Comparison of ENCODE assay signal across 7 mouse cellular contexts in the genomic region with DNA sequence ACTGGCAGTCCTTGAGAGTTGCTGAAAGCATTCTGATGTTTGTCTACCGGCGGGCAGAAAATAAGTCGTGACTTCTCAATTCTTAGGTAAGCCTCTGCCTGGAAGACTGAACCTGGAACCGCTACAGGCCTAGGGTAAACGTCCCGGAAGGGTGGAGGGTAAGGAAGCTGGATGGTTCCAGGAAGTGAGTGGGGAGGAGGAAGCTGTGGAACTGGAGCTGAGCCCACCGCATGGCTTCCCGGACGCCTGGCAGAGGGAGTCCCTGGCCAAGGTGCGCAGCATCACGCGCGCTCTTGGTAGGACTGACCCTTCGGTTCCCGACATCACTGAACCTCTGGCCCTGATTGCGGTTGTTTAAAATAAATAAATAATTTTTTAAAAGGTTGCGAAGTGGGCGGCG. TPM values are rescaled to one million over a fixed set of nuclear protein-coding genes. Genes with fewer than 3 reads are reported as not detected.
DNase-seq lines count a peak whose midpoint lies in the region; ATAC-seq lines count a peak whose summit lies in the region.

No protein-coding gene starts in this region.

- peak overlapping the region; percentile 85 for H3K4me2 ChIP-seq in forebrain, embryonic 16.5 days (ENCODE audit: low read length)
- peak overlapping the region; percentile 85 for H3K4me2 ChIP-seq in midbrain, embryonic 12.5 days (replicated peaks)

- no peak for ATAC-seq in forebrain, embryonic 16.5 days
- ATAC-seq in hematopoietic stem cell, adult 5-6 weeks (replicated peaks in 1 of 2; ENCODE audit: insufficient read depth in 1 of 2, low FRiP score in 2 of 2, low TSS enrichment in 1 of 2, low read depth in 1 of 2, poor library complexity in 2 of 2, severe bottlenecking in 2 of 2) = peak; percentile 17 to 45; a peak in 2 of 4 replicates
- no peak for ATAC-seq in midbrain, embryonic 12.5 days (ENCODE audit: low FRiP score, low read depth)
- ATAC-seq in megakaryocyte-erythroid progenitor cell, adult 5-6 weeks (replicated peaks; ENCODE audit: low FRiP score, low TSS enrichment, poor library complexity, severe bottlenecking) = no peak

- 8% methylated on average over 19 of the region's 19 CpGs for WGBS in forebrain, embryonic 16.5 days
- 4% methylated on average over 19 of the region's 19 CpGs for WGBS in midbrain, embryonic 12.5 days

- H3K36me3 ChIP-seq in forebrain, embryonic 16.5 days (ENCODE audit: control insufficient read depth, insufficient read depth) = no peaks in the 10 kb centered on the region
- no peaks in the 10 kb centered on the region for H3K36me3 ChIP-seq in midbrain, embryonic 12.5 days

- H3K27me3 ChIP-seq in forebrain, embryonic 16.5 days (replicated peaks; ENCODE audit: control insufficient read depth, insufficient read depth, low read length) = peaks cover 4% of the 10 kb centered on the region; the same call in 1 of the 2 replicates
- peaks cover 29% of the 10 kb centered on the region for H3K27me3 ChIP-seq in midbrain, embryonic 12.5 days

- H3K9ac ChIP-seq in forebrain, embryonic 16.5 days (replicated peaks; ENCODE audit: low read depth, low read length) = no peak overlapping the region
- no peak overlapping the region; the same call in 1 of the 2 replicates for H3K9ac ChIP-seq in midbrain, embryonic 12.5 days (replicated peaks)

- H3K4me3 ChIP-seq in forebrain, embryonic 16.5 days (replicated peaks; ENCODE audit: low read length) = peak overlapping the region; percentile 59
- H3K4me3 ChIP-seq in midbrain, embryonic 12.5 days = peak overlapping the region; percentile 62

- no peak overlapping the region for H3K27ac ChIP-seq in forebrain, embryonic 16.5 days (ENCODE audit: low read length)
- no peak overlapping the region for H3K27ac ChIP-seq in midbrain, embryonic 12.5 days (replicated peaks)

- H3K9me3 ChIP-seq in forebrain, embryonic 16.5 days (ENCODE audit: control insufficient read depth, low read length) = no peaks in the 10 kb centered on the region
- H3K9me3 ChIP-seq in midbrain, embryonic 12.5 days = no peaks in the 10 kb centered on the region

- intact Hi-C loops in left cerebral cortex, postnatal 36 days (cut with DNase I) = loop anchor here (2.0 to 5.0 kb wide), 2 partner anchors 249 to 428 kb away; no protein-coding TSS in a partner anchor

- peak; percentile 58 for DNase-seq in Muller cell, postnatal 12 days (ENCODE audit: inconsistent ontology term)
- peak; percentile 38 for DNase-seq in adrenal gland, adult 2 months
- peak; percentile 24 to 42 for DNase-seq in left cerebral cortex, postnatal 36 days (ENCODE audit: low spot score in 2 of 2)

- peaks cover 14% of the 10 kb centered on the region; the same call in 1 of the 2 replicates for H3K4me1 ChIP-seq in forebrain, embryonic 16.5 days (replicated peaks; ENCODE audit: control insufficient read depth, insufficient read depth, low read length)
- no peaks in the 10 kb centered on the region for H3K4me1 ChIP-seq in midbrain, embryonic 12.5 days

RNA-seq across cellular contexts. Expression of a gene that starts 0.7 kb away (rescaled TPM):
- total RNA-seq in adrenal gland, adult 2 months (2021) = 1 to 10 TPM; 6.3 to 9.3 TPM
- 7.2 and 7.3 TPM in 2 replicates for polyA plus RNA-seq in adrenal gland, adult 2 months (2012; rRNA removed)
- polyA plus RNA-seq in forebrain, embryonic 16.5 days (2015; fragmentation: Nextera tagmentation; extraction: Ambion mirVana) = 7.9 and 11.0 TPM in 2 replicates
- total RNA-seq in hematopoietic stem cell, adult 5-6 weeks (2017) = 1.5 and 4.3 TPM in 2 replicates
- 10 to 100 TPM; 22.7 to 23.9 TPM for total RNA-seq in left cerebral cortex, postnatal 36 days (2021)
- 6.4 and 7.2 TPM in 2 replicates for polyA plus RNA-seq in midbrain, embryonic 12.5 days (2016; fragmentation: Nextera tagmentation; extraction: Ambion mirVana)
- not detected in 2 replicates for total RNA-seq in megakaryocyte-erythroid progenitor cell, adult 5-6 weeks (2014; fragmentation: Nextera tagmentation)
- not detected in 2 replicates for total RNA-seq in megakaryocyte-erythroid progenitor cell, adult 5-6 weeks (2017)

Comparison
In these comparisons a context has a peak if more than half of its experiments do, and no peak if none do; other contexts are left out.
1. ATAC-seq: peak in hematopoietic stem cell, adult 5-6 weeks (2 of 2); none in forebrain, embryonic 16.5 days (single experiment), midbrain, embryonic 12.5 days (single experiment) and megakaryocyte-erythroid progenitor cell, adult 5-6 weeks (single experiment).
2. Peak in every context shown above with its lines, with median percentiles within 50 percentile points of each other: DNase-seq.